15 mouse cellular contexts compared by ENCODE assay signal in genomic region chr6:92714748-92715147, GRCm38 (mm10). TPM values are rescaled to one million over a fixed set of nuclear protein-coding genes. Genes with fewer than 3 reads are reported as not detected.
"Had no signal": no experiment of that assay in that cellular context is flagged by ENCODE, and none has a peak within 500 bp of the region (broad histone marks: within the 10 kb centered on the region; RNA-seq: fewer than 3 reads in every experiment).

No protein-coding gene starts in this region.

- DNase-seq: left cerebral cortex, postnatal 4 days; liver; liver, embryonic 13.5 days; liver, postnatal 0 days; lung, adult 18-20 months; lung, adult 2 months; lung, embryonic 14.5 days; lung, postnatal 10 days; lung, postnatal 14 days; lung, postnatal 36 days; lung, postnatal 4 days; midbrain, embryonic 14.5 days had no signal

RNA-seq across cellular contexts. Expression of gene Prickle2, which starts 8.8 kb away (rescaled TPM):
- total RNA-seq: megakaryocyte, adult 5-6 weeks; megakaryocyte-erythroid progenitor cell, adult 5-6 weeks; monocyte, adult 5-6 weeks had no signal
